Mouse (Mus musculus) thymus, adult 2 months (tissue): Measurements from ENCODE around the gene Acsm3. TPM values are rescaled to one million over a fixed set of nuclear protein-coding genes. Genes with fewer than 3 reads are reported as not detected.

Source experiments
- DNase-seq: peaks from one replicate; pipeline ENCODE4 v3.0.0; 2021
- H3K27ac ChIP-seq: fragments of 200-500 bp; 2 replicates; pipeline ENCODE4 v1.5.1; 2012; ENCODE audit warnings: low read length, control low read depth; ENCODE audit not compliant: control insufficient read depth, insufficient read depth
- H3K27me3 ChIP-seq: fragments of 200-500 bp; 2 replicates; pipeline ENCODE4 v1.6.1; 2012; ENCODE audit warnings: mild to moderate bottlenecking, low read length, moderate library complexity, mixed read lengths; ENCODE audit not compliant: control insufficient read depth, insufficient read depth
- H3K36me3 ChIP-seq: fragments of 200-500 bp; 2 replicates; pipeline ENCODE4 v1.6.1; 2012; ENCODE audit warnings: mild to moderate bottlenecking, low read length, moderate library complexity; ENCODE audit not compliant: control insufficient read depth, insufficient read depth
- H3K4me1 ChIP-seq: fragments of 200-500 bp; replicated peaks from 2 replicates; pipeline ENCODE4 v1.6.1; 2012; ENCODE audit warnings: low read length; ENCODE audit not compliant: control insufficient read depth, insufficient read depth
- H3K4me3 ChIP-seq: fragments of 200-500 bp; 2 replicates; pipeline ENCODE4 v1.5.1; 2012; ENCODE audit warnings: mild to moderate bottlenecking, low read length, control low read depth, moderate library complexity; ENCODE audit not compliant: control insufficient read depth, insufficient read depth
- CTCF ChIP-seq: fragments of 200-500 bp; IDR thresholded peaks from 2 replicates; pipeline ENCODE4 v1.5.1; 2012; ENCODE audit warnings: mild to moderate bottlenecking, control low read depth, low read length, moderate library complexity, borderline replicate concordance; ENCODE audit not compliant: control insufficient read depth, poor library complexity, insufficient read depth; ENCODE audit errors: extremely low read depth
- POLR2A ChIP-seq: fragments of 200-500 bp; IDR thresholded peaks from 2 replicates; pipeline ENCODE4 v1.6.1; 2012; ENCODE audit warnings: mild to moderate bottlenecking, low read length, control low read depth, moderate library complexity; ENCODE audit not compliant: control insufficient read depth, poor library complexity, insufficient read depth; ENCODE audit errors: extremely low read depth
- WGBS: fragments of 180-500 bp; shearing (Covaris S2); methylation state at CpG from one replicate; pipeline ENCODE4 v1.1.7; 2018; 5-methylcytosine and 5-hydroxymethylcytosine counted together
- polyA plus RNA-seq: library from polyadenylated mRNA; depleted of rRNA; stranded (reverse); fragments of >200 nt; gene quantifications from 2 replicates; pipeline ENCODE4 v1.2.3, GENCODE M21; 2012; rRNA removed

The Acsm3 gene
- polyA plus RNA-seq, 1 experiment = 0.89 TPM

- no peaks in the 10 kb centered on the region for H3K36me3 ChIP-seq
- 11% methylated on average over 4 of the region's 4 CpGs for whole genome bisulfite sequencing
- no peak for TF ChIP-seq CTCF
- no peak for TF ChIP-seq POLR2A
- H3K27ac ChIP-seq = peak overlapping the region; percentile 56; the same call in 1 of the 2 replicates
- peak; percentile 12 for DNase-seq
- no peak overlapping the region for H3K4me3 ChIP-seq
- peaks cover 7% of the 10 kb centered on the region for H3K4me1 ChIP-seq
- H3K27me3 ChIP-seq = no peaks in the 10 kb centered on the region
These were observed 75.5 kb downstream of the Acsm3 start for GRCm38 (mm10) chr7:119835996-119836777.

Other genes with a start within 250 kb of the Acsm3 start
- gene Acsm5, start 241.5 kb upstream of the Acsm3 start, polyA plus RNA-seq = 0.32 and 0.58 TPM in 2 replicates
- not detected in 2 replicates for gene Pdilt, start 237.4 kb upstream of the Acsm3 start, polyA plus RNA-seq
- gene Acsm2, start 206.6 kb upstream of the Acsm3 start, polyA plus RNA-seq = 0.09 and 0.65 TPM in 2 replicates
- gene Acsm1, start 153.9 kb upstream of the Acsm3 start, polyA plus RNA-seq = 0.22 and 0.40 TPM in 2 replicates
- 0.04 and 0.15 TPM in 2 replicates for gene Acsm4, start 70.9 kb upstream of the Acsm3 start, polyA plus RNA-seq
- gene Thumpd1, start 40.1 kb upstream of the Acsm3 start, polyA plus RNA-seq = 30.9 and 31.0 TPM in 2 replicates
- 9.6 and 12.8 TPM in 2 replicates for gene Rexo5, start 33.1 kb downstream of the Acsm3 start, polyA plus RNA-seq
- gene Eri2, start 33.1 kb downstream of the Acsm3 start, polyA plus RNA-seq = 2.9 and 3.0 TPM in 2 replicates
- gene Lyrm1, start 134.9 kb downstream of the Acsm3 start, polyA plus RNA-seq = 1.1 and 1.9 TPM in 2 replicates
- gene Dcun1d3, start 135.4 kb downstream of the Acsm3 start, polyA plus RNA-seq = 4.6 and 4.9 TPM in 2 replicates